Mouse (Mus musculus) ES-Bruce4 (cell line): ENCODE results near the gene Tle2.

Experiments used
- CTCF ChIP-seq: IDR thresholded peaks from one replicate; pipeline ENCODE4 v1.8.1; 2011; ENCODE audit warnings: low read depth, low read length
- EP300 ChIP-seq: IDR thresholded peaks from 2 replicates; pipeline ENCODE4 v1.6.1; 2011; ENCODE audit warnings: low read depth, low read length; ENCODE audit not compliant: insufficient read depth
- POLR2A ChIP-seq: IDR thresholded peaks from one replicate; pipeline ENCODE4 v1.8.1; 2011; ENCODE audit warnings: low read length; ENCODE audit not compliant: insufficient read depth

DNA sequence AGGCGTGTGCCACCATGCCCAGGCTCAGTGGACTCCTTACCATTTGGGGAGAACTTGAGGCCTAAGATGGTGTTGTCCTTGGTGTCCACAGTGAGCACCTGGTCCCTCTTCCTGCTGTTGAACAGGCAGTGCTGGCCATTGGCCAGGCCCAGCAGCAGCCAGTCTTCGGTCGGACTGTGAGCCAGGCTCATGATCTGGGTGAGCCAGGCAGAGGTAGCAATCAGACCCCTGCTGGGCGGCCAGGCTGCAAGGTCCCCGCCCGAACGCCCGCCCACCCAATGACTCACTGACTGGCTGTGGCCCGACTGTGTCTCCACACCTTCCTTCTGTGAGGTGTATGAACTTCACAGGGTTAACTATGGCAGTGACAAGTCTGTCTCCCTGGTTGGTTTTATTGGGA, 17.5 kb downstream of the Tle2 start:
- TF ChIP-seq CTCF (no peak), POLR2A (no peak), EP300 (no peak)
